Mouse (Mus musculus) midbrain, embryonic 16.5 days (tissue): ENCODE measurements around the gene Thada. TPM values are rescaled to one million over a fixed set of nuclear protein-coding genes. Genes with fewer than 3 reads are reported as not detected.
"Not testable (repeated sequence)": the region's sequence is repeated elsewhere in the genome, so short reads cannot be mapped to it uniquely, and the experiment has no call there.

Experiments
- ATAC-seq: fragments of 200-750 bp; cut with Nextera tagmentation; 2 replicates; pipeline ENCODE4 v1.8.0; 2017; ENCODE audit warnings: moderate TSS enrichment
- H3K27ac ChIP-seq: fragments of 300-500 bp; sonication (generic); 2 replicates; pipeline ENCODE4 v1.5.1; 2014; ENCODE audit warnings: mild to moderate bottlenecking, low read length, mixed read lengths
- H3K27me3 ChIP-seq: fragments of 300-500 bp; sonication (generic); 2 replicates; pipeline ENCODE4 v1.6.1; 2014; ENCODE audit warnings: low read depth, low read length, mixed read lengths; ENCODE audit not compliant: control insufficient read depth, insufficient read depth
- H3K36me3 ChIP-seq: fragments of 300-500 bp; sonication (generic); 2 replicates; pipeline ENCODE4 v1.6.1; 2014; ENCODE audit warnings: mild to moderate bottlenecking, low read length, moderate library complexity, mixed read lengths; ENCODE audit not compliant: control insufficient read depth, insufficient read depth
- H3K4me1 ChIP-seq: fragments of 300-500 bp; sonication (generic); 2 replicates; pipeline ENCODE4 v1.6.1; 2014; ENCODE audit warnings: mild to moderate bottlenecking, low read length, mixed read lengths; ENCODE audit not compliant: control insufficient read depth, insufficient read depth
- H3K4me2 ChIP-seq: fragments of 300-500 bp; sonication (generic); 2 replicates; pipeline ENCODE4 v1.6.1; 2014; ENCODE audit warnings: mild to moderate bottlenecking, low read length, mixed read lengths
- H3K4me3 ChIP-seq: fragments of 300-500 bp; sonication (generic); 2 replicates; pipeline ENCODE4 v1.5.1; 2014; ENCODE audit warnings: low read depth, mild to moderate bottlenecking, low read length, moderate library complexity, mixed read lengths
- H3K9ac ChIP-seq: fragments of 300-500 bp; sonication (generic); 2 replicates; pipeline ENCODE4 v1.6.1; 2014; ENCODE audit warnings: low read depth, low read length, mixed read lengths
- H3K9me3 ChIP-seq: fragments of 300-500 bp; sonication (generic); replicated peaks from 2 replicates; pipeline ENCODE4 v1.6.1; 2014; ENCODE audit warnings: mild to moderate bottlenecking, low read length, mixed read lengths; ENCODE audit not compliant: control insufficient read depth, poor library complexity, severe bottlenecking
- WGBS: fragments of 180-500 bp; shearing (Covaris S2); extraction: QIAGEN DNeasy Blood & Tissue Kit; methylation state at CpG from one replicate; pipeline ENCODE4 v1.1.7; 2014; 5-methylcytosine and 5-hydroxymethylcytosine counted together
- polyA plus RNA-seq: library from polyadenylated mRNA; unstranded; fragments of >200 nt; fragmentation: Nextera tagmentation; extraction: Ambion mirVana; gene quantifications from 2 replicates; pipeline ENCODE4 v1.2.1, GENCODE M21; 2015

Thada gene
- polyA plus RNA-seq, 1 experiment from 2014 or later: 6.5 TPM

- no peak overlapping the region for H3K4me2 ChIP-seq
- no peaks in the 10 kb centered on the region for H3K4me1 ChIP-seq
- no peak overlapping the region for H3K9ac ChIP-seq
- no peak for ATAC-seq
- 95% methylated on average over 6 of the region's 6 CpGs for WGBS
- no peaks in the 10 kb centered on the region for H3K27me3 ChIP-seq
- H3K36me3 ChIP-seq: no peaks in the 10 kb centered on the region
- H3K9me3 ChIP-seq: no peaks in the 10 kb centered on the region
- no peak overlapping the region for H3K4me3 ChIP-seq
- no peak overlapping the region for H3K27ac ChIP-seq
Measured at GRCm38 (mm10) chr17:84241308-84241957, 224.6 kb downstream of the Thada start.

- H3K27ac ChIP-seq: no peak overlapping the region
- no peak overlapping the region for H3K4me2 ChIP-seq
- 86% methylated on average over 2 of the region's 2 CpGs for WGBS
- H3K9ac ChIP-seq: no peak overlapping the region
- no peaks in the 10 kb centered on the region for H3K27me3 ChIP-seq
- no peaks in the 10 kb centered on the region for H3K36me3 ChIP-seq
- no peaks in the 10 kb centered on the region for H3K4me1 ChIP-seq
- H3K9me3 ChIP-seq: no peaks in the 10 kb centered on the region
- no peak for ATAC-seq
- no peak overlapping the region for H3K4me3 ChIP-seq
Measured at GRCm38 (mm10) chr17:84239679-84240292, 226.2 kb downstream of the Thada start.

- Histone ChIP-seq H3K9ac (no peak overlapping the region), H3K4me2 (no peak overlapping the region), H3K27me3 (no peaks in the 10 kb centered on the region), H3K4me3 (no peak overlapping the region), H3K36me3 (no peaks in the 10 kb centered on the region), H3K9me3 (no peaks in the 10 kb centered on the region), H3K27ac (no peak overlapping the region), H3K4me1 (no peaks in the 10 kb centered on the region)
- WGBS: 77% methylated on average over 1 of the region's 1 CpGs
- ATAC-seq: no peak
Measured at GRCm38 (mm10) chr17:84238174-84238573, 227.8 kb downstream of the Thada start.

GRCm38 (mm10) chr17:84236781-84237557 lies 229.0 kb downstream of the Thada start:
- Histone ChIP-seq H3K9me3 (no peaks in the 10 kb centered on the region), H3K27me3 (no peaks in the 10 kb centered on the region), H3K4me1 (no peaks in the 10 kb centered on the region), H3K9ac (no peak overlapping the region), H3K27ac (no peak overlapping the region), H3K36me3 (no peaks in the 10 kb centered on the region), H3K4me2 (no peak overlapping the region), H3K4me3 (no peak overlapping the region)
- ATAC-seq: no peak
- WGBS: 92% methylated on average over 7 of the region's 7 CpGs

GRCm38 (mm10) chr17:84235399-84235928 lies 230.5 kb downstream of the Thada start:
- 95% methylated on average over 4 of the region's 4 CpGs for WGBS
- Histone ChIP-seq H3K27ac (no peak overlapping the region), H3K4me1 (no peaks in the 10 kb centered on the region), H3K4me3 (no peak overlapping the region), H3K9ac (no peak overlapping the region), H3K9me3 (no peaks in the 10 kb centered on the region), H3K36me3 (no peaks in the 10 kb centered on the region), H3K27me3 (no peaks in the 10 kb centered on the region), H3K4me2 (no peak overlapping the region)
- ATAC-seq: no peak

GRCm38 (mm10) chr17:84234785-84235184 lies 231.2 kb downstream of the Thada start:
- not testable (repeated sequence) for H3K9ac ChIP-seq, ATAC-seq, H3K9me3 ChIP-seq, H3K4me1 ChIP-seq, H3K36me3 ChIP-seq, H3K27me3 ChIP-seq, H3K4me2 ChIP-seq, H3K27ac ChIP-seq, H3K4me3 ChIP-seq
- no CpG with 5 or more reads among the region's 4 CpGs for WGBS

GRCm38 (mm10) chr17:84233758-84234157 lies 232.2 kb downstream of the Thada start:
- no peaks in the 10 kb centered on the region for H3K9me3 ChIP-seq
- H3K4me2 ChIP-seq: no peak overlapping the region
- H3K9ac ChIP-seq: no peak overlapping the region
- no peaks in the 10 kb centered on the region for H3K27me3 ChIP-seq
- H3K27ac ChIP-seq: no peak overlapping the region
- no peak overlapping the region for H3K4me3 ChIP-seq
- no peaks in the 10 kb centered on the region for H3K36me3 ChIP-seq
- ATAC-seq: no peak
- whole genome bisulfite sequencing: 92% methylated on average over 2 of the region's 2 CpGs
- H3K4me1 ChIP-seq: no peaks in the 10 kb centered on the region

- no peak overlapping the region for H3K9ac ChIP-seq
- no peaks in the 10 kb centered on the region for H3K4me1 ChIP-seq
- H3K27me3 ChIP-seq: no peaks in the 10 kb centered on the region
- H3K9me3 ChIP-seq: no peaks in the 10 kb centered on the region
- ATAC-seq: no peak
- WGBS: 94% methylated on average over 2 of the region's 2 CpGs
- no peaks in the 10 kb centered on the region for H3K36me3 ChIP-seq
- no peak overlapping the region for H3K4me2 ChIP-seq
- H3K4me3 ChIP-seq: no peak overlapping the region
- no peak overlapping the region for H3K27ac ChIP-seq
Measured at GRCm38 (mm10) chr17:84231361-84231760, 234.6 kb downstream of the Thada start.

GRCm38 (mm10) chr17:84228223-84228622 lies 237.8 kb downstream of the Thada start:
- Histone ChIP-seq H3K4me1 (no peaks in the 10 kb centered on the region), H3K27me3 (no peaks in the 10 kb centered on the region), H3K27ac (no peak overlapping the region), H3K9ac (no peak overlapping the region), H3K9me3 (no peaks in the 10 kb centered on the region), H3K4me2 (no peak overlapping the region), H3K36me3 (peaks cover 2% of the 10 kb centered on the region; the same call in 1 of the 2 replicates), H3K4me3 (no peak overlapping the region)
- no peak for ATAC-seq
- 91% methylated on average over 2 of the region's 2 CpGs for WGBS
